Mouse (Mus musculus) bone marrow macrophage, adult 2 months (primary cell): ENCODE measurements around the gene Nuak2.

Experiments
- CTCF ChIP-seq: IDR thresholded peaks from 2 replicates; pipeline ENCODE4 v1.5.1; 2012; ENCODE audit warnings: low read depth, mild to moderate bottlenecking, low read length, moderate library complexity
- POLR2A ChIP-seq: IDR thresholded peaks from 2 replicates; pipeline ENCODE4 v1.6.1; 2012; ENCODE audit warnings: mild to moderate bottlenecking, low read depth, low read length, borderline replicate concordance

DNA sequence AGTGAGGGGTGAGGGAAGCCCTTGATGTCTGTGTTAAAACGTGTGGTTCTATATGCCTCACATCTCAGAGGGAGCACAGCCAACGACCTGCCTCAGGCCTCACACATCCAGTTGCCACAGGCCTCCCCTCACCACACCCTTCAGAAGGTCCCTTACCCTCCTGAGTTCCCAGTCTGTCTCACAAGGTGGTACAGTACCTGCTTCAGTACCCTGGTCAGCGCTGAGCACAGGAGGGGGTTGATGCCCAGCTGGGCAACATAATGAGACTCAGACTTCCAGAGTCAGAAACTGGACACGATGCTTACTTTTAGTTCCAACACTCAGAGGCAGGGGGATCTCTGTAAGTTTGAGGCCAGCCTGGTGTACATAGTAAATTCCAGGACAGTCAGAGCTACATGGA is 9.1 kb upstream of the Nuak2 start:
- TF ChIP-seq POLR2A: no peak
- no peak for TF ChIP-seq CTCF
